Mouse (Mus musculus) CH12.LX (cell line): ENCODE measurements around the gene Map3k6. TPM values are rescaled to one million over a fixed set of nuclear protein-coding genes. Genes with fewer than 3 reads are reported as not detected.

Experiments used
- DNase-seq: peaks from one replicate; pipeline ENCODE4 v3.0.0-alpha.2; 2013; ENCODE audit errors: extremely low read depth
- H3K27ac ChIP-seq: 2 replicates; pipeline ENCODE4 v1.5.1; 2012; ENCODE audit warnings: low read depth, mild to moderate bottlenecking, control low read depth, moderate library complexity; ENCODE audit not compliant: insufficient read depth
- H3K27me3 ChIP-seq: replicated peaks from 2 replicates; pipeline ENCODE3; 2012; ENCODE audit warnings: inconsistent platforms
- H3K36me3 ChIP-seq, 2 experiments: replicated peaks in 1 of 2; 2 replicates each; pipeline versions ENCODE3 to v1.6.1; 2012; ENCODE audit warnings: inconsistent platforms in 1 of 2, low read length in 1 of 2, mild to moderate bottlenecking in 1 of 2, mixed read lengths in 1 of 2, moderate library complexity in 1 of 2; ENCODE audit not compliant: control insufficient read depth in 1 of 2, insufficient read depth in 1 of 2
- H3K4me1 ChIP-seq, 2 experiments: 2 replicates each; pipeline ENCODE4 v1.6.1; 2012; ENCODE audit warnings: inconsistent platforms in 1 of 2, moderate library complexity in 1 of 2; ENCODE audit not compliant: insufficient read depth in 2 of 2, control insufficient read depth in 1 of 2
- H3K4me2 ChIP-seq: 2 replicates; pipeline ENCODE4 v1.6.1; 2012; ENCODE audit warnings: low read depth, mild to moderate bottlenecking, control low read depth; ENCODE audit not compliant: poor library complexity, insufficient read depth, severe bottlenecking
- H3K4me3 ChIP-seq, 3 experiments: fragments of 150-350 bp in 1 of 3; sonication (generic) in 1 of 3; replicated peaks in 1 of 3; 2 replicates each; pipeline versions ENCODE3 to v1.5.1; 2011 to 2012; ENCODE audit warnings: low read depth in 2 of 3, low read length in 2 of 3, mild to moderate bottlenecking in 2 of 3, moderate library complexity in 2 of 3, control low read depth in 1 of 3, improper control_type of control experiment in 1 of 3, inconsistent platforms in 1 of 3, mixed read lengths in 1 of 3; ENCODE audit not compliant: poor library complexity in 1 of 3
- H3K79me2 ChIP-seq: replicated peaks from 2 replicates; pipeline ENCODE4 v1.6.1; 2012; ENCODE audit warnings: mild to moderate bottlenecking, moderate library complexity; ENCODE audit not compliant: control insufficient read depth, poor library complexity, insufficient read depth, severe bottlenecking; ENCODE audit errors: extremely low read depth
- H3K9ac ChIP-seq: 2 replicates; pipeline ENCODE4 v1.6.1; 2012; ENCODE audit warnings: low read depth, mild to moderate bottlenecking, control low read depth, moderate library complexity; ENCODE audit not compliant: insufficient read depth
- H3K9me3 ChIP-seq: replicated peaks from 2 replicates; pipeline ENCODE3; 2012; ENCODE audit warnings: low read length, inconsistent platforms, mixed read lengths
- E2F4 ChIP-seq: IDR thresholded peaks from 2 replicates; pipeline ENCODE4 v1.6.1; 2011; ENCODE audit warnings: low read depth, low read length, improper control_type of control experiment; ENCODE audit not compliant: insufficient replicate concordance
- IRF4 ChIP-seq: IDR thresholded peaks from 2 replicates; pipeline ENCODE4 v1.6.1; 2014; ENCODE audit warnings: low read depth, mild to moderate bottlenecking, inconsistent platforms, low read length, improper control_type of control experiment
- KAT2A ChIP-seq: IDR thresholded peaks from 2 replicates; pipeline ENCODE4 v1.6.1; 2012; ENCODE audit warnings: low read length, improper control_type of control experiment, inconsistent platforms; ENCODE audit not compliant: insufficient replicate concordance
- MAX ChIP-seq: IDR thresholded peaks from 2 replicates; pipeline ENCODE4 v1.6.1; 2011; ENCODE audit warnings: low read length, improper control_type of control experiment
- NRF1 ChIP-seq: IDR thresholded peaks from 2 replicates; pipeline ENCODE4 v1.6.1; 2014; ENCODE audit warnings: low read depth, mild to moderate bottlenecking, inconsistent platforms, low read length, improper control_type of control experiment, moderate library complexity
- POLR2A ChIP-seq: IDR thresholded peaks from 2 replicates; pipeline ENCODE4 v1.6.1; 2011; ENCODE audit warnings: low read depth, mild to moderate bottlenecking, improper control_type of control experiment, low read length
- RCOR1 ChIP-seq: conservative IDR thresholded peaks from 2 replicates; pipeline ENCODE4 v1.6.1; 2012; ENCODE audit warnings: low read depth, mild to moderate bottlenecking, inconsistent platforms, low read length, improper control_type of control experiment
- ZC3H11A ChIP-seq: IDR thresholded peaks from 2 replicates; pipeline ENCODE4 v1.6.1; 2012; ENCODE audit warnings: low read depth, mild to moderate bottlenecking, inconsistent platforms, low read length, improper control_type of control experiment
- dilution Hi-C: fragments of 300-500 bp; cut with MboI; formaldehyde crosslinking; loops from 2 replicates; pipeline ENCODE4 v1.14.3; 2020; ENCODE audit warnings: low sequenced_read_pairs; ENCODE audit not compliant: extremely low pct_unique_long_range_greater_than_20kb, extremely low pct_ligation_motif_present
- in situ Hi-C: fragments of 300-500 bp; cut with MboI; formaldehyde crosslinking; loops from 3 replicates; pipeline ENCODE4 v1.14.3; 2019; ENCODE audit warnings: low sequenced_read_pairs, low pct_ligation_motif_present, low pct_unique_long_range_greater_than_20kb, mixed read lengths
- polyA plus RNA-seq: library from polyadenylated mRNA; unstranded; fragments of >175 nt; gene quantifications from 2 replicates; pipeline ENCODE4 v1.2.1, GENCODE M21; 2012; ENCODE audit warnings: low read depth; ENCODE audit not compliant: insufficient read length
- total RNA-seq, 2 experiments: library from RNA; depleted of rRNA; stranded (reverse); fragments of 300-350 nt in 1 of 2; fragments of >200 nt in 1 of 2; gene quantifications; 2 replicates each; pipeline ENCODE4 v1.2.3; 2012 to 2014

Gene Map3k6
- total and polyA plus RNA-seq, 3 experiments: 0.21 TPM; not detected in 2

- Histone ChIP-seq H3K4me3 (no peak overlapping the region), H3K4me1 (peaks cover 0 to 57% of the 10 kb centered on the region in 2 experiments; a peak in 2 of 4 replicates), H3K9ac (no peak overlapping the region), H3K9me3 (no peaks in the 10 kb centered on the region), H3K27me3 (no peaks in the 10 kb centered on the region), H3K79me2 (no peaks in the 10 kb centered on the region), H3K4me2 (no peak overlapping the region), H3K36me3 (peaks cover 46 to 72% of the 10 kb centered on the region in 2 experiments), H3K27ac (no peak overlapping the region)
- TF ChIP-seq KAT2A (no peak), MAX (no peak), E2F4 (no peak)
- no peak for DNase-seq
- dilution Hi-C loops: no loop called here
- in situ Hi-C loops: no loop called here
Observed at GRCm38 (mm10) chr4:133197801-133198286, 42.8 kb upstream of the Map3k6 start.

DNA sequence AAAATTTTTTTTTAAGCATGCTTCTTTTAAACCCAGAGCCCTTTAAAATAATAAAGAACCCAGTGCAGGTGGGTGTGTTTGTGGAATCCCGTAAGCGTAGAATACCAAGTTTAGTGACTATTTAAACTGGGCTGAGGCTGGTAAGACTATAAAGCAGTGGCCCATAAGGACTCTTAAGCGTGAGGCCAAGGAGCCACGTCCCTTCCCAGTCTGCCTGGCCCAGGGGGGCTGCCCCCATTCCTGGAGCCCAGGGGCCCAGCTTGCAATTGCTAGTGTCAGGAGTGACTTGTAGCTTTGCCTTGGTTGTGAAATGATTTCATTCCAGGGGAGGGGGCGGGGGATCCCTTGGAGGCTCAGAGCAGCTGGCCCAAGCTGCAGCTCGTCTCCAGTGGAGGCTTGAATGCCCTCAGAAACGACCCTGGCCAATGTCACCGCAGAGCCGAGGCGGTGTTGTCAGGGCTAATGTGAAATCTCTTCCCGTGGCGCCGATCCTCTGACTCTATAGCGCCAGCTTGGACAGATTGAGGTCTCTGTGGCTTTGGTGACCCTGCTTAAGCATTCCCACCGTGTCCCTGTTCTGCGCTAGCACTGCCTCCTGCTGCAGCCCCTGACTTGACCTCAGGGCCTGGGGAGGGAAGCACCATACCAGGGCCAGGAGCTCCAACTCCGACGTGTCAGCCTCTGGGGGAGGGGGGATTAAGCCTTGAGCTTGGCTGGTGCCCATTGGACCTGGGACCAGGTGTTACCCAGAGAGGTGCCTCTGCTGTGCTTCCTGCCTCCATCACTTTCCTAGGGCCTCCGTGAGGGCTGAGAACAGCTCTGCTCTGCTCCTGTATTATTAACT, 42.1 kb upstream of the Map3k6 start:
- no peaks in the 10 kb centered on the region for H3K79me2 ChIP-seq
- no peak overlapping the region for H3K4me2 ChIP-seq
- H3K27me3 ChIP-seq: no peaks in the 10 kb centered on the region
- H3K4me3 ChIP-seq: no peak overlapping the region
- H3K27ac ChIP-seq: no peak overlapping the region
- H3K4me1 ChIP-seq: peaks cover 0 to 57% of the 10 kb centered on the region in 2 experiments; a peak in 2 of 4 replicates
- H3K36me3 ChIP-seq: peaks cover 38 to 65% of the 10 kb centered on the region in 2 experiments
- H3K9ac ChIP-seq: no peak overlapping the region
- DNase-seq: no peak
- in situ Hi-C loops: no loop called here
- TF ChIP-seq POLR2A (peak; percentile 15; the same call in 1 of the 2 replicates), NRF1 (no peak)
- no peaks in the 10 kb centered on the region for H3K9me3 ChIP-seq
- dilution Hi-C loops: no loop called here

DNA sequence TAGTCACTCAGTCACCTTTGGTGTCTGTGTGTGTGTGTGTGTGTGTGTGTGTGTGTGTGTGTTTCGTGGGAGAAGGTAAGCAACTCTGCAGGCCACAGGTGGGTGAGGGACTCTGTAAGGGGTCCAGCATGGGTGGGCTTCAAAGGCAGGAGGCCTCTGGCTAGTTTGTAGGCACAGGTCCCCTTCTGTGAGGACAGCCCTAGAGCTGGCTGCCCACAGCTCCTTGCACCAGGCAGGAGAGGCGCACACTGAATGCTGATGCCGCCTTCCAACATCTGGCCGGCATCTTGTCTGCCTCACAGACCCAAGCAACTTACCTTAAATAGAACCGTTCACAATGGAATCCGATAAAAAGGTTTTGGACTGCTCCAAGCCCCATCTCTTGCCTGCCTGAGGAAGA, 40.9 kb upstream of the Map3k6 start:
- Histone ChIP-seq H3K27me3 (no peaks in the 10 kb centered on the region), H3K9me3 (no peaks in the 10 kb centered on the region), H3K79me2 (no peaks in the 10 kb centered on the region), H3K9ac (no peak overlapping the region), H3K27ac (no peak overlapping the region), H3K36me3 (peaks cover 27 to 53% of the 10 kb centered on the region in 2 experiments), H3K4me1 (peaks cover 0 to 56% of the 10 kb centered on the region in 2 experiments; a peak in 2 of 4 replicates), H3K4me3 (no peak overlapping the region), H3K4me2 (no peak overlapping the region)
- no peak for DNase-seq
- dilution Hi-C loops: no loop called here
- no peak for TF ChIP-seq NRF1
- no peak for TF ChIP-seq IRF4
- no peak for TF ChIP-seq RCOR1
- TF ChIP-seq ZC3H11A: no peak
- in situ Hi-C loops: loop anchor here (10.0 kb wide), 1 partner anchor 185 kb away; the partner anchor contains the start of gene Ahdc1
